Mouse (Mus musculus) embryonic facial prominence, embryonic 14.5 days (tissue): ENCODE results near the gene Rbm44. TPM values are rescaled to one million over a fixed set of nuclear protein-coding genes. Genes with fewer than 3 reads are reported as not detected.

Experiments
- ATAC-seq: fragments of 200-750 bp; cut with Nextera tagmentation; 2 replicates; pipeline ENCODE4 v1.8.0; 2017; ENCODE audit warnings: low read depth, moderate number of reproducible peaks, moderate TSS enrichment
- DNase-seq: peaks from one replicate; pipeline ENCODE4 v3.0.0-alpha.2; 2015; ENCODE audit warnings: low spot score
- H3K27ac ChIP-seq: fragments of 300-500 bp; sonication (generic); replicated peaks from 2 replicates; pipeline ENCODE4 v1.5.1; 2014; ENCODE audit warnings: low read depth, mild to moderate bottlenecking, low read length, moderate library complexity
- H3K27me3 ChIP-seq: fragments of 300-500 bp; sonication (generic); replicated peaks from 2 replicates; pipeline ENCODE4 v1.6.1; 2014; ENCODE audit warnings: low read length; ENCODE audit not compliant: control insufficient read depth, insufficient read depth
- H3K36me3 ChIP-seq: fragments of 300-500 bp; sonication (generic); 2 replicates; pipeline ENCODE4 v1.6.1; 2014; ENCODE audit warnings: low read length, mixed read lengths; ENCODE audit not compliant: control insufficient read depth, insufficient read depth
- H3K4me1 ChIP-seq: fragments of 300-500 bp; sonication (generic); 2 replicates; pipeline ENCODE4 v1.6.1; 2014; ENCODE audit warnings: antibody characterized with exemption, low read length; ENCODE audit not compliant: control insufficient read depth, insufficient read depth
- H3K4me2 ChIP-seq: fragments of 300-500 bp; sonication (generic); 2 replicates; pipeline ENCODE4 v1.6.1; 2014; ENCODE audit warnings: low read depth, mild to moderate bottlenecking, low read length, moderate library complexity, mixed read lengths
- H3K4me3 ChIP-seq: fragments of 300-500 bp; sonication (generic); 2 replicates; pipeline ENCODE4 v1.5.1; 2014; ENCODE audit warnings: low read depth, mild to moderate bottlenecking, low read length
- H3K9ac ChIP-seq: fragments of 300-500 bp; sonication (generic); 2 replicates; pipeline ENCODE4 v1.6.1; 2014; ENCODE audit warnings: low read depth, mild to moderate bottlenecking, low read length, moderate library complexity, mixed read lengths
- H3K9me3 ChIP-seq: fragments of 300-500 bp; sonication (generic); 2 replicates; pipeline ENCODE4 v1.6.1; 2016; ENCODE audit warnings: low read length; ENCODE audit not compliant: control insufficient read depth
- WGBS: fragments of 180-500 bp; shearing (Covaris S2); extraction: QIAGEN DNeasy Blood & Tissue Kit; methylation state at CpG from one replicate; pipeline ENCODE4 v1.1.7; 2014; 5-methylcytosine and 5-hydroxymethylcytosine counted together
- polyA plus RNA-seq: library from polyadenylated mRNA; unstranded; fragments of >200 nt; fragmentation: Nextera tagmentation; extraction: Ambion mirVana; gene quantifications from 2 replicates; pipeline ENCODE4 v1.2.1, GENCODE M21; 2014

The Rbm44 gene
- polyA plus RNA-seq, 1 experiment from 2014 or later: 1.1 TPM

DNA sequence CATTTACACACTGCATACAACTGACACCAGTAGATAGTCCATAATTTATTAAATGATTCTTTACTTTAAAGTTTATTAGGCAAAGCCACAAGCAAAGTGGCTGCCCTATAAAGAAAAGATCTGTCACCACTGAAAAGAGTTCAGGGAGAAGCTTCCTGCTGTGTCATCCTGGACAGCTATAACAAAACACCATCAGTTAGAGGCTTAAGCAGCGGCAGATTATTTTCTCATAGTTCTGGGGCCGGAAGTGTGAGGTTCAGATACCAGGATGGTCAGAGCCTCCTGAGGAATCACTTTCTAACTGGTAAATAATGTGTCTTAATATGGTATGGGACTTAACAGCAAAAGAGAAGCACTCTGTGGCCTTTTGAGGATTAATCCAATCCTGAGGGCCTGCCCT, 6.6 kb downstream of the Rbm44 start:
- H3K4me3 ChIP-seq: no peak overlapping the region
- 73% methylated on average over 2 of the region's 2 CpGs for WGBS
- no peaks in the 10 kb centered on the region for H3K36me3 ChIP-seq
- no peak overlapping the region for H3K9ac ChIP-seq
- no peak overlapping the region for H3K27ac ChIP-seq
- H3K4me2 ChIP-seq: no peak overlapping the region
- DNase-seq (no peak), ATAC-seq (no peak)
- H3K4me1 ChIP-seq: no peaks in the 10 kb centered on the region
- no peaks in the 10 kb centered on the region for H3K9me3 ChIP-seq
- no peaks in the 10 kb centered on the region for H3K27me3 ChIP-seq

DNA sequence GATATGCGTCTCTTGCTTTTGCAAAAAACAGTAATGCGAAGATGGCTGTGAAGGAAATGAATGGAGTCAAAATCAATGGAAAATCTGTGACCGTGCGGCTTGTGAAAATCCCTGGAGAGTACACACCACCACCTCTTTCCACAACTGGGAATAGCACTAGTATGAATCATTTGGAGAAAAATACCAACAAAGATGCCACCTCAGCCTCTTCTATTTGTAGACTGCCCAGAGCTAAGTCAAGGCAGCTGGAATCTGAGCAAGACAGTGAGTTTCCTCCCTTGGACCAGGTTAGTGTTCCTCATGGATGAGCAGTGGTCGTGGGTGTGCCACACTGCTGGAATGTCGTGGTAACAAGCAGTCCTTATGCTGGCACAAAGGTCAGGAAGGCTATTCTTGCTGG, 21.9 kb downstream of the Rbm44 start:
- H3K27me3 ChIP-seq: no peaks in the 10 kb centered on the region
- H3K27ac ChIP-seq: no peak overlapping the region
- no peaks in the 10 kb centered on the region for H3K9me3 ChIP-seq
- WGBS: 79% methylated on average over 6 of the region's 6 CpGs
- no peaks in the 10 kb centered on the region for H3K36me3 ChIP-seq
- ATAC-seq (no peak), DNase-seq (no peak)
- H3K4me3 ChIP-seq: no peak overlapping the region
- H3K9ac ChIP-seq: no peak overlapping the region
- no peaks in the 10 kb centered on the region for H3K4me1 ChIP-seq
- H3K4me2 ChIP-seq: no peak overlapping the region

DNA sequence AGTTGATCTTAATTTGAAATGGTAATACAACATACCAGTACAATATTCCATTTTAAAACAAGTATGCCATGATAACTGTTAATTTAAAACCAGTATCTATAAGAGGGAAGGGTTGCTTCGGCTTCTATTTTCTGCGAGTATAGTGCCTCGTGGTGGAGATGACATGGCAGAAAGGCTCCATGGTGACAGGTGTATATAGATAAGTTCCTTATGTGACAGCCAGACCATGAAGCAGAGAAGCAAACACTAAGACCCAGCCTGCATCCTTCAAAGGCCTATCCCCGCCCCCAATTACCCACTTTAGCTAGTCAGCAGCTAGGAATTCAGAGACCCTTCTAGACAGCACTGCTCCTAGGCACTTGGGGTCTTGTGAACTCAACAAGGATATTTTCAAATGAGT, 24.3 kb downstream of the Rbm44 start:
- Histone ChIP-seq H3K9me3 (peaks cover 5% of the 10 kb centered on the region; the same call in 1 of the 2 replicates), H3K4me1 (no peaks in the 10 kb centered on the region), H3K4me2 (no peak overlapping the region), H3K27me3 (no peaks in the 10 kb centered on the region), H3K36me3 (no peaks in the 10 kb centered on the region), H3K27ac (no peak overlapping the region), H3K4me3 (no peak overlapping the region), H3K9ac (no peak overlapping the region)
- 80% methylated on average over 4 of the region's 4 CpGs for WGBS
- ATAC-seq (no peak), DNase-seq (no peak)

DNA sequence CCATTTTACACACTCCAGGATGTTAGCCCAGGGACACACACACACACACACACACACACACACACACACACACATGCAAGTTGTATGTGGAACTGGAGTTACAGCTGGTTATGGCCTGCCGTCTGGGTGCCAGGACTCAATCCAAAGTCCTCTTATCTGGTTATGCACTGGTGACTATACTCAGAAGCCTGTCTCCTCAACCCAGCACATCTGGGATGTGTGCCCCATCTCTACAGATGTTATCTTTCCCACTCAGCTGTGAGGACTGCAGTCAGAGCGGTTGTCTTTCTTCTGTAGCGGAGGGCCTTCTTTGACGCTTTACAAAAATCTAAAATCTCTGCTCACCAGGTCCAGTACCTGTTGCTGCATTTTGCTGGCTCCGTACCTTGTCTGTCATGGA, 29.9 kb downstream of the Rbm44 start:
- ATAC-seq (no peak), DNase-seq (no peak)
- WGBS: 91% methylated on average over 5 of the region's 5 CpGs
- Histone ChIP-seq H3K4me1 (peaks cover 7% of the 10 kb centered on the region), H3K9me3 (peaks cover 5% of the 10 kb centered on the region; the same call in 1 of the 2 replicates), H3K4me2 (no peak overlapping the region), H3K27me3 (peaks cover 6% of the 10 kb centered on the region), H3K4me3 (no peak overlapping the region), H3K36me3 (no peaks in the 10 kb centered on the region), H3K9ac (no peak overlapping the region), H3K27ac (no peak overlapping the region)

DNA sequence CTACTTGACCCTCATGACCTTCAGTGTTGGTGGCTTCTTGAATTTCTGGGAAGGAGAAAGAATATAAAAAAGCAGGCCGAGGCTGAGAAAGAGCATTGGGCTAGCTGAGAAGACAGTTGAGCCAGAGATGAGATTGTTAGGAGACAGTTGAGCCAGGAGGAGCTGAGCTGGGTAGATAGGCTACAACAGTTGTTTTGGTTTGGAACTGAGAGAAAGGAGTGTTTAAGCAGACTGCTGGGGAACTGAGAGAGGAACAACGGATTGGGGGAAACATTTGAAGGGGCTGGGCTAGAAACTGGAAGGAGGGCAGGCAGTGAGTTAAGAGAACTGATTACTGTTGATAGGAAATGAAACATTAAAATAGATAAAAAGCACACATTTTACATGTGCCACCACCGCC, 31.1 kb downstream of the Rbm44 start:
- Histone ChIP-seq H3K27me3 (peaks cover 19% of the 10 kb centered on the region), H3K4me1 (peaks cover 13% of the 10 kb centered on the region), H3K9me3 (peaks cover 5% of the 10 kb centered on the region; the same call in 1 of the 2 replicates), H3K9ac (no peak overlapping the region), H3K27ac (no peak overlapping the region), H3K4me2 (no peak overlapping the region), H3K4me3 (no peak overlapping the region), H3K36me3 (no peaks in the 10 kb centered on the region)
- 47% methylated on average over 3 of the region's 3 CpGs for whole genome bisulfite sequencing
- DNase-seq (no peak), ATAC-seq (no peak)

DNA sequence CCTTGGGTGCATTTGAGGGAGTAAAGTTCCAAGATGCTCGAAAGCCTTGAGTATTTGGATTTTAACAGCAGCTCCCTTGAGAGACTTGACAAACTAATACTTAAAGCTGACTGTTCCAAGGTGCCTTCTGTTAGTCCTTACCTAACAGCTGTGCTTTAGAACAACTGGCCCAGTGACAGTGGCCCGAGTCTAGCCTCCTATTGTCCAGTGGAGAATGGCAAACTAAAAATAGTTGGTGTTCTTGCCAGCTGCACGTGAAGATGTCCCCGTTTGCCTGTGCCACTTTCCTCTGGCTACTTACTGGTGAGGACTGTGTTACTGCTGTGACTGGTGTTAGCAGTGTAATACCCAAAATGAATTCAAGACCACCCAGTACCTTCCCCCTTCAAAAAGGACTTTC, 32.0 kb downstream of the Rbm44 start:
- Histone ChIP-seq H3K36me3 (no peaks in the 10 kb centered on the region), H3K4me1 (peaks cover 16% of the 10 kb centered on the region), H3K27me3 (peaks cover 19% of the 10 kb centered on the region), H3K27ac (no peak overlapping the region), H3K9me3 (peaks cover 4% of the 10 kb centered on the region; the same call in 1 of the 2 replicates), H3K4me2 (no peak overlapping the region), H3K9ac (no peak overlapping the region), H3K4me3 (no peak overlapping the region)
- no peak for ATAC-seq
- no peak for DNase-seq
- 64% methylated on average over 4 of the region's 4 CpGs for WGBS

- Histone ChIP-seq H3K9ac (no peak overlapping the region), H3K27me3 (peaks cover 19% of the 10 kb centered on the region), H3K9me3 (no peaks in the 10 kb centered on the region), H3K27ac (no peak overlapping the region), H3K4me3 (no peak overlapping the region), H3K4me2 (no peak overlapping the region), H3K4me1 (peaks cover 23% of the 10 kb centered on the region), H3K36me3 (no peaks in the 10 kb centered on the region)
- DNase-seq: peak; percentile 79
- ATAC-seq: peak; percentile 68
- WGBS: 30% methylated on average over 5 of the region's 5 CpGs
Measured at GRCm38 (mm10) chr1:91179086-91179485, 34.2 kb downstream of the Rbm44 start.

GRCm38 (mm10) chr1:91179533-91180173, 34.8 kb downstream of the Rbm44 start, which contains the start of gene Ramp1:
TSS of gene Ramp1 (plus strand) at chr1:91179822.
- no peaks in the 10 kb centered on the region for H3K9me3 ChIP-seq
- peaks cover 23% of the 10 kb centered on the region for H3K4me1 ChIP-seq
- ATAC-seq: peak; percentile 53
- peak within 1 kb of the TSS; percentile 89 for H3K4me2 ChIP-seq
- 9% methylated on average over 19 of the region's 37 CpGs for WGBS
- DNase-seq: peak; percentile 53
- peak within 1 kb of the TSS; percentile 65 for H3K9ac ChIP-seq
- H3K27me3 ChIP-seq: peaks cover 19% of the 10 kb centered on the region
- H3K27ac ChIP-seq: no peak within 1 kb of the TSS
- no peaks in the 10 kb centered on the region for H3K36me3 ChIP-seq
- H3K4me3 ChIP-seq: peak within 1 kb of the TSS; percentile 47

DNA sequence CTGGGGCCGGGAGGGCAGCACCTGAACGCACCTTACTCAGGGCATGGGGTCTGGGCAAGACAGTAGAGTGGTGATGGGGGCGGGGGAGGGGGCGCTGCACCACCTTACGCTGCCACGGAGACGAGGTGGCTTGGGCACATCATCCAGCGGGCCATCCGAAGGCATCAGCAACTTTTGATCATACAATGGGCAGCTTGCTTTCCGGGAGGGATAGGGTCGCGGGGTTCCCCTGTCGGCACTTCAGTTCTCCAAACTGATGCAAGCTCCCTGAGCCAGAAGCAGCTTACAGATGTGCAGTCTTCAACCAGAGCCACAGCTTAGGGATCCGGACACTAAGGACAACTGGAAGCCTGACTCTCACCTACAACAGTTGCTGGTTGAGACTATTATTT, 35.3 kb downstream of the Rbm44 start:
- DNase-seq (no peak), ATAC-seq (no peak)

More for the DNA sequence above, 35.3 kb downstream of the Rbm44 start:
- Histone ChIP-seq H3K4me1 (peaks cover 23% of the 10 kb centered on the region), H3K4me3 (peak overlapping the region; percentile 47), H3K9me3 (no peaks in the 10 kb centered on the region), H3K4me2 (peak overlapping the region; percentile 89), H3K27me3 (peaks cover 19% of the 10 kb centered on the region), H3K9ac (peak overlapping the region; percentile 65), H3K36me3 (no peaks in the 10 kb centered on the region), H3K27ac (no peak overlapping the region)
- 8% methylated on average over 13 of the region's 14 CpGs for WGBS
